Mouse (Mus musculus) C2C12 (cell line): ENCODE measurements at regions not wholly inside any gene's neighbourhood (a gene's known extent, or its start where the extent isn't known, plus 50 kb on each side); places are given as distances from the start of the nearest gene placed in this dataset.

Source experiments
- CEBPB ChIP-seq: IDR thresholded peaks from one replicate; pipeline ENCODE4 v1.6.1; 2011; ENCODE audit warnings: low read depth, mild to moderate bottlenecking, control low read depth, moderate library complexity
- CTCF ChIP-seq: IDR thresholded peaks from one replicate; pipeline ENCODE4 v1.5.1; 2011; ENCODE audit not compliant: control insufficient read depth, insufficient read depth, insufficient read length

- TF ChIP-seq CEBPB, result no peak
- no peak for TF ChIP-seq CTCF
Observed at GRCm38 (mm10) chr3:149547045-149547444, 556.7 kb upstream of the Adgrl2 start.
